Mouse (Mus musculus): ENCODE measurements around the gene Slc16a11. TPM values are rescaled to one million over a fixed set of nuclear protein-coding genes. Genes with fewer than 3 reads are reported as not detected.
A peak's percentile ranks its signal among the peaks of the same experiment; 100 is the strongest.

The Slc16a11 gene
- polyA plus RNA-seq, 1 experiment from 2014 or later, result 1.1 TPM

DNA sequence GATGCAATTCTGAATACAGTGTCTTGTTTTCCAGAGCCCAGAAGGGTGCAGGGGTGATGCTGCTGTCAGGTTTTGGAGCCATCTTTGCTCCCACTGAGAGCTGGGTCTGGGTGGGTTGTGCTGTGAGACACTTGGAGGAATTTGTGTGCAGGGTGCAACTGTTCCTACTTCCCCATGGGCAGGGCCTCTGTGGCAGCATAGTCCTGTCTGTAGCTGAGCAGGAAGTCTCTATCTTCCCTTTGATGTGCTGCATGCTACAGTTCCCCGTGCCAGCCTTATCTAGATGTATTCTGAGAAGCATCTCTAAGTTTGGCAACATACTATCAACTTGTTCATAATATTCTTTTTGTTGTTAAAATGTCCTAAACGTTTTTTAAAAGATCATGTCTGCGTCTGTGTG, 52.7 kb downstream of the Slc16a11 start:
- Histone ChIP-seq H3K27ac (ENCODE audit: poor library complexity, severe bottlenecking) (no peak overlapping the region), H3K9ac (no peak overlapping the region), H3K4me1 (replicated peaks) (peaks cover 15% of the 10 kb centered on the region), H3K9me3 (replicated peaks) (peaks cover 2% of the 10 kb centered on the region; the same call in 1 of the 2 replicates), H3K4me2 (no peak overlapping the region), H3K36me3 (no peaks in the 10 kb centered on the region), H3K27me3 (replicated peaks) (no peaks in the 10 kb centered on the region), H3K4me3 (no peak overlapping the region)
- 41% methylated on average over 3 of the region's 3 CpGs for WGBS
- no peak for ATAC-seq (ENCODE audit: insufficient number of reproducible peaks, low FRiP score)

- 68% methylated on average over 4 of the region's 4 CpGs for WGBS
- Histone ChIP-seq H3K9me3 (replicated peaks) (peaks cover 2% of the 10 kb centered on the region; the same call in 1 of the 2 replicates), H3K27ac (ENCODE audit: poor library complexity, severe bottlenecking) (no peak overlapping the region), H3K4me2 (no peak overlapping the region), H3K36me3 (no peaks in the 10 kb centered on the region), H3K4me3 (no peak overlapping the region), H3K4me1 (replicated peaks) (peaks cover 15% of the 10 kb centered on the region), H3K27me3 (replicated peaks) (no peaks in the 10 kb centered on the region), H3K9ac (no peak overlapping the region)
- no peak for ATAC-seq (ENCODE audit: insufficient number of reproducible peaks, low FRiP score)
These were observed 53.3 kb downstream of the Slc16a11 start for GRCm38 (mm10) chr11:70265819-70266218.

MicroRNAs within 50 kb of the gene (microRNA counts, 519-probe panel; counts per million panel counts)
- microRNA mmu-miR-195, result not detected
- microRNA mmu-miR-497, result not detected

Small RNA genes within 50 kb of the gene (microRNA-seq; reads per million reads assigned to microRNA genes)
- gene Mir195a (364 reads per million, percentile 69 among the genes with 10 or more reads in this experiment), gene Mir497 (not detected), gene Mir497b (not detected)

Other genes with a start within 250 kb of the Slc16a11 start
- gene Cldn7, start 248.0 kb upstream of the Slc16a11 start, polyA plus RNA-seq (2016; fragmentation: Nextera tagmentation; extraction: Ambion mirVana), result 2.1 and 2.5 TPM in 2 replicates
- 23.6 and 24.5 TPM in 2 replicates for gene Ctdnep1, start 231.6 kb upstream of the Slc16a11 start, polyA plus RNA-seq (2016; fragmentation: Nextera tagmentation; extraction: Ambion mirVana)
- 103 and 109 TPM in 2 replicates for gene Elp5, start 230.2 kb upstream of the Slc16a11 start, polyA plus RNA-seq (2016; fragmentation: Nextera tagmentation; extraction: Ambion mirVana)
- gene Gabarap, start 221.6 kb upstream of the Slc16a11 start, polyA plus RNA-seq (2016; fragmentation: Nextera tagmentation; extraction: Ambion mirVana), result 445 and 451 TPM in 2 replicates
- 51.0 and 54.1 TPM in 2 replicates for gene Phf23, start 217.0 kb upstream of the Slc16a11 start, polyA plus RNA-seq (2016; fragmentation: Nextera tagmentation; extraction: Ambion mirVana)
- gene Dvl2, start 212.2 kb upstream of the Slc16a11 start, polyA plus RNA-seq (2016; fragmentation: Nextera tagmentation; extraction: Ambion mirVana), result 25.8 and 26.1 TPM in 2 replicates
- 126 and 129 TPM in 2 replicates for gene Acadvl, start 197.3 kb upstream of the Slc16a11 start, polyA plus RNA-seq (2016; fragmentation: Nextera tagmentation; extraction: Ambion mirVana)
- gene Dlg4, start 195.8 kb upstream of the Slc16a11 start, polyA plus RNA-seq (2016; fragmentation: Nextera tagmentation; extraction: Ambion mirVana), result 4.2 and 6.0 TPM in 2 replicates
- 0.15 and 0.19 TPM in 2 replicates for gene Asgr1, start 158.7 kb upstream of the Slc16a11 start, polyA plus RNA-seq (2016; fragmentation: Nextera tagmentation; extraction: Ambion mirVana)
- gene Asgr2, start 120.1 kb upstream of the Slc16a11 start, polyA plus RNA-seq (2016; fragmentation: Nextera tagmentation; extraction: Ambion mirVana), result not detected in 2 replicates
- gene Mgl2, start 82.4 kb upstream of the Slc16a11 start, polyA plus RNA-seq (2016; fragmentation: Nextera tagmentation; extraction: Ambion mirVana), result 0.24 TPM in 1 of 2 replicates, not detected in the other
- gene Clec10a, start 56.6 kb upstream of the Slc16a11 start, polyA plus RNA-seq (2016; fragmentation: Nextera tagmentation; extraction: Ambion mirVana), result not detected in 2 replicates
- gene Slc16a13, start 8.3 kb downstream of the Slc16a11 start, polyA plus RNA-seq (2016; fragmentation: Nextera tagmentation; extraction: Ambion mirVana), result 7.7 and 9.1 TPM in 2 replicates
- gene Bcl6b, start 17.0 kb downstream of the Slc16a11 start, polyA plus RNA-seq (2016; fragmentation: Nextera tagmentation; extraction: Ambion mirVana), result 17.6 and 19.6 TPM in 2 replicates
- 125 and 126 TPM in 2 replicates for gene 0610010K14Rik, start 25.2 kb downstream of the Slc16a11 start, polyA plus RNA-seq (2016; fragmentation: Nextera tagmentation; extraction: Ambion mirVana)
- 9.0 and 9.5 TPM in 2 replicates for gene Gm21988, start 27.1 kb downstream of the Slc16a11 start, polyA plus RNA-seq (2016; fragmentation: Nextera tagmentation; extraction: Ambion mirVana)
- gene Rnasek, start 27.1 kb downstream of the Slc16a11 start, polyA plus RNA-seq (2016; fragmentation: Nextera tagmentation; extraction: Ambion mirVana), result 204 and 207 TPM in 2 replicates
- gene Alox12, start 42.6 kb downstream of the Slc16a11 start, polyA plus RNA-seq (2016; fragmentation: Nextera tagmentation; extraction: Ambion mirVana), result 3.8 and 7.8 TPM in 2 replicates
- gene Alox12e, start 109.9 kb downstream of the Slc16a11 start, polyA plus RNA-seq (2016; fragmentation: Nextera tagmentation; extraction: Ambion mirVana), result not detected in 2 replicates
- gene Alox15, start 139.3 kb downstream of the Slc16a11 start, polyA plus RNA-seq (2016; fragmentation: Nextera tagmentation; extraction: Ambion mirVana), result 0.06 TPM in 1 of 2 replicates, not detected in the other
- gene Pelp1, start 197.3 kb downstream of the Slc16a11 start, polyA plus RNA-seq (2016; fragmentation: Nextera tagmentation; extraction: Ambion mirVana), result 28.4 and 29.3 TPM in 2 replicates
- 13.5 TPM in 2 replicates for gene Arrb2, start 219.9 kb downstream of the Slc16a11 start, polyA plus RNA-seq (2016; fragmentation: Nextera tagmentation; extraction: Ambion mirVana)
- gene Med11, start 239.2 kb downstream of the Slc16a11 start, polyA plus RNA-seq (2016; fragmentation: Nextera tagmentation; extraction: Ambion mirVana), result 22.6 and 24.0 TPM in 2 replicates
- gene Zmynd15, start 246.7 kb downstream of the Slc16a11 start, polyA plus RNA-seq (2016; fragmentation: Nextera tagmentation; extraction: Ambion mirVana), result 1.9 and 2.9 TPM in 2 replicates
- gene Cxcl16, start 247.2 kb downstream of the Slc16a11 start, polyA plus RNA-seq (2016; fragmentation: Nextera tagmentation; extraction: Ambion mirVana), result 6.1 and 8.6 TPM in 2 replicates